Mouse (Mus musculus) midbrain, embryonic 11.5 days (tissue): ENCODE results near the gene Ttll12. TPM values are rescaled to one million over a fixed set of nuclear protein-coding genes. Genes with fewer than 3 reads are reported as not detected.

Experiments
- ATAC-seq: fragments of 200-750 bp; cut with Nextera tagmentation; 2 replicates; pipeline ENCODE4 v1.8.0; 2017; ENCODE audit warnings: moderate TSS enrichment, moderate library complexity; ENCODE audit not compliant: low FRiP score
- DNase-seq: peaks from one replicate; pipeline ENCODE4 v3.0.0; 2015; ENCODE audit warnings: low spot score; ENCODE audit errors: missing footprints
- H3K27ac ChIP-seq: fragments of 300-500 bp; sonication (generic); 2 replicates; pipeline ENCODE4 v1.5.1; 2014; ENCODE audit warnings: low read depth, low read length
- H3K27me3 ChIP-seq: fragments of 300-500 bp; sonication (generic); 2 replicates; pipeline ENCODE4 v1.6.1; 2014; ENCODE audit warnings: mild to moderate bottlenecking, low read length, moderate library complexity, mixed read lengths; ENCODE audit not compliant: control insufficient read depth, insufficient read depth
- H3K36me3 ChIP-seq: fragments of 300-500 bp; sonication (generic); 2 replicates; pipeline ENCODE4 v1.6.1; 2014; ENCODE audit warnings: mild to moderate bottlenecking, low read length, moderate library complexity, mixed read lengths; ENCODE audit not compliant: control insufficient read depth, insufficient read depth
- H3K4me1 ChIP-seq: fragments of 300-500 bp; sonication (generic); 2 replicates; pipeline ENCODE4 v1.6.1; 2014; ENCODE audit warnings: low read length; ENCODE audit not compliant: control insufficient read depth, insufficient read depth
- H3K4me2 ChIP-seq: fragments of 300-500 bp; sonication (generic); 2 replicates; pipeline ENCODE4 v1.6.1; 2014; ENCODE audit warnings: mild to moderate bottlenecking, moderate library complexity
- H3K4me3 ChIP-seq: fragments of 300-500 bp; sonication (generic); 2 replicates; pipeline ENCODE4 v1.5.1; 2014; ENCODE audit warnings: low read depth, low read length
- H3K9ac ChIP-seq: fragments of 300-500 bp; sonication (generic); 2 replicates; pipeline ENCODE4 v1.6.1; 2014; ENCODE audit warnings: low read length
- H3K9me3 ChIP-seq: fragments of 300-500 bp; sonication (generic); 2 replicates; pipeline ENCODE4 v1.6.1; 2016; ENCODE audit warnings: low read length; ENCODE audit not compliant: control insufficient read depth
- whole genome bisulfite sequencing: fragments of 180-500 bp; shearing (Covaris S2); extraction: QIAGEN DNeasy Blood & Tissue Kit; methylation state at CpG from one replicate; pipeline ENCODE4 v1.1.7; 2014; 5-methylcytosine and 5-hydroxymethylcytosine counted together
- polyA plus RNA-seq: library from polyadenylated mRNA; unstranded; fragments of >200 nt; fragmentation: Nextera tagmentation; extraction: Ambion mirVana; gene quantifications from 2 replicates; pipeline ENCODE4 v1.2.1, GENCODE M21; 2014

Gene Ttll12
- polyA plus RNA-seq, 1 experiment from 2014 or later = 46.9 TPM

DNA sequence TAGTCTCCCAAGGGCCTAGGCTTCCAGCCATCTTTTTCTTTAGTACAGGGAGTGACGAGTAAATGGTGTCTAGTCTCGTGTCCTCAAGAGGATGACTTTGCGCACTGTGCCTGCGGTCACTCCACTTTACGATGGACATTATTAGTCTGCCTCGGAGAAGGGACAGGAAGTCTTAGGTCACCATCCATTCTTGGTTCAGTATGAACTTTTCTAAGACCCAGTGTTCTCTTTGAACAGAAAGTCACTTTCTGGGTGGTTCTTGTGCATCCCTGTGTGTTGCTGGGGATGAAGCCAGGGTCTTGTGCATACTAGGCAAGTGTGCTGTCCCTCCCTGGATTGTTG lies 59.1 kb downstream of the Ttll12 start:
- Histone ChIP-seq H3K4me1 (no peaks in the 10 kb centered on the region), H3K4me3 (no peak overlapping the region), H3K9ac (no peak overlapping the region), H3K36me3 (no peaks in the 10 kb centered on the region), H3K9me3 (no peaks in the 10 kb centered on the region), H3K4me2 (no peak overlapping the region), H3K27me3 (no peaks in the 10 kb centered on the region), H3K27ac (no peak overlapping the region)
- WGBS = 93% methylated on average over 6 of the region's 6 CpGs
- DNase-seq = no peak
- no peak for ATAC-seq

DNA sequence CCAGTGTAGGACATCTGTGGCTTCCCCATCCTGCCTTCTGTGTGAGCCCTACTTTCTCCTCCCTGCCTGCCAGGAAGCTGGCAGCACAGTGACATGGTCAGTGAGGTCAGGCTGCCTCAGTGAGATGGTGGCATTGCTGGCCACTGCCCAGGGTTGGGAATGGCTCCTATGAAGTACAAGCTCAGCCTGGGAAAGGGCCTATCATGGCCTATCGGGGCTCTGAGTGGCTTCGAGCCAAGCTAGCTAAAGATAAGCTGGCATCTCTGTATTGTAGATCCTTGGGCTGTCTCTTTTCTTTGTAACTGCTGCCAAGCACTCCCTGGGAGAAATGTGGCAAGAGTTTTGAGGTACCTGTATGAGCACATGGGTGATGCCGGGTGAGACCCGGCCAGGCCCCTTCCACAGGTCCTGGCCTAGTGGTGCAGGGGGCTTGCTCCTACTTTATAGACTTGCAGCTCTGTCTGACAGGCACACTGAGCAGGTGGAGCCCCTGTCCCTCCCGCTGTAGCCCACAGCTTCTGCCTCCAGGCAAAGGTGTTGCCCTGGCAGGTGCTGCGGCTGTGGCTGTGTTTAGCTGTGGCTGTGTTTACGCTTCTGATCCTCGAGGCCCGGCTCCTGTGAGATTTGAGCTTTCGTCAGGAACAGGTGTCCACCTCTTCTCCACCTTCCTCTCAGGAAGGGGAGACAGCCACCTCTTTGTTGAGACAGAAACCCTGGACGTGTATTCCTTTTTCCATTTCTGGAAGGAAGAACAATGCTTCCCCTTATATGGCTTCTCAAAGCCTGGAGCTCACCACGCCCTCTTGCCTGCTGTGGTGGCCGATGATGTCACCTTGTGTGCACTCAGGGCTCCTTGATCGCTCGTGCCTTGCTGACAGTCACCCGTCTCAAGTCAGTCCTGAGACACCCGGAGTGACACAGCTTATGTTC lies 59.7 kb downstream of the Ttll12 start:
- Histone ChIP-seq H3K4me2 (no peak overlapping the region), H3K4me1 (no peaks in the 10 kb centered on the region), H3K36me3 (no peaks in the 10 kb centered on the region), H3K27ac (no peak overlapping the region), H3K9me3 (no peaks in the 10 kb centered on the region), H3K27me3 (no peaks in the 10 kb centered on the region), H3K4me3 (no peak overlapping the region), H3K9ac (no peak overlapping the region)
- DNase-seq (no peak), ATAC-seq (no peak)
- WGBS = 90% methylated on average over 17 of the region's 17 CpGs

- Histone ChIP-seq H3K9ac (no peak overlapping the region), H3K27me3 (peaks cover 9% of the 10 kb centered on the region), H3K4me1 (no peaks in the 10 kb centered on the region), H3K4me2 (no peak overlapping the region), H3K4me3 (no peak overlapping the region), H3K27ac (no peak overlapping the region), H3K36me3 (no peaks in the 10 kb centered on the region), H3K9me3 (no peaks in the 10 kb centered on the region)
- ATAC-seq = no peak
- WGBS = 79% methylated on average over 7 of the region's 7 CpGs
- DNase-seq = no peak
Observed at GRCm38 (mm10) chr15:83532606-83533005, 62.4 kb downstream of the Ttll12 start.

DNA sequence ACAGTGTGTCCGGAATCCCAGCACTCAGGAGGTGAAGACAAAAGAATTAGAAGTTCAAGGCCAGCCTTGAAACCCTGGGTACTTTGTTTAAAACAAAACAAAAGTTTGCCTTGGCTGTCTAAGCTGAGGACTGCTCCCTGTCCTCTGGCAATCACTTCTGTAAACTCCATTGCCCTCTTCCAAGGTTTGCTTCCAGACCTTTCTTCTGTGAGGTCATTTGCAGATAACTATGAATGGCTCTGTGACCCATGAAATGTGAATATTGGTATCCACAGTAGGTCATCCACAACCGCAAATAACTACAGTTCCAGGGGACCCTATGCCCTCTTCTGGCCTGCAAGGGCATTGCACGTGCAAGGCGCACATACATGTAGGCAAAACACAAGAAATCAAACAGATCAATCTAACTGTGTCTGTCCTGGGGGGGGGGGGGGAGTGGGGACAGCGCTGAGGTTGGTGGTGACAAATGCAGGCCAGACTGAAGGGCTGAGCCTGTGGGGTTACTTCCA lies 62.9 kb downstream of the Ttll12 start:
- Histone ChIP-seq H3K9me3 (no peaks in the 10 kb centered on the region), H3K9ac (no peak overlapping the region), H3K4me1 (peaks cover 3% of the 10 kb centered on the region; the same call in 1 of the 2 replicates), H3K4me3 (no peak overlapping the region), H3K27ac (no peak overlapping the region), H3K27me3 (peaks cover 15% of the 10 kb centered on the region), H3K4me2 (no peak overlapping the region), H3K36me3 (no peaks in the 10 kb centered on the region)
- no peak for DNase-seq
- ATAC-seq = no peak
- WGBS = 74% methylated on average over 5 of the region's 5 CpGs

- DNase-seq = no peak
- ATAC-seq = no peak
- H3K4me3 ChIP-seq = no peak overlapping the region
- 82% methylated on average over 6 of the region's 6 CpGs for WGBS
- H3K4me2 ChIP-seq = no peak overlapping the region
- H3K9ac ChIP-seq = no peak overlapping the region
- H3K4me1 ChIP-seq = peaks cover 10% of the 10 kb centered on the region; the same call in 1 of the 2 replicates
- H3K36me3 ChIP-seq = no peaks in the 10 kb centered on the region
- H3K9me3 ChIP-seq = no peaks in the 10 kb centered on the region
- H3K27ac ChIP-seq = no peak overlapping the region
- H3K27me3 ChIP-seq = peaks cover 25% of the 10 kb centered on the region
Observed at GRCm38 (mm10) chr15:83530688-83531087, 64.3 kb downstream of the Ttll12 start.

- Histone ChIP-seq H3K9ac (no peak overlapping the region), H3K27ac (no peak overlapping the region), H3K4me2 (no peak overlapping the region), H3K4me1 (peaks cover 13% of the 10 kb centered on the region; the same call in 1 of the 2 replicates), H3K4me3 (no peak overlapping the region), H3K27me3 (peaks cover 28% of the 10 kb centered on the region), H3K9me3 (no peaks in the 10 kb centered on the region), H3K36me3 (no peaks in the 10 kb centered on the region)
- ATAC-seq (no peak), DNase-seq (no peak)
- WGBS = 86% methylated on average over 9 of the region's 9 CpGs
Observed at GRCm38 (mm10) chr15:83530233-83530632, 64.7 kb downstream of the Ttll12 start.

GRCm38 (mm10) chr15:83529765-83530164 lies 65.2 kb downstream of the Ttll12 start:
- no peak overlapping the region for H3K27ac ChIP-seq
- peaks cover 28% of the 10 kb centered on the region for H3K27me3 ChIP-seq
- H3K9me3 ChIP-seq = no peaks in the 10 kb centered on the region
- ATAC-seq (no peak), DNase-seq (no peak)
- no peak overlapping the region for H3K9ac ChIP-seq
- WGBS = 84% methylated on average over 5 of the region's 5 CpGs
- H3K4me3 ChIP-seq = no peak overlapping the region
- H3K36me3 ChIP-seq = no peaks in the 10 kb centered on the region
- peaks cover 13% of the 10 kb centered on the region; the same call in 1 of the 2 replicates for H3K4me1 ChIP-seq
- no peak overlapping the region for H3K4me2 ChIP-seq

GRCm38 (mm10) chr15:83528892-83529291 lies 66.1 kb downstream of the Ttll12 start:
- H3K9ac ChIP-seq = no peak overlapping the region
- peaks cover 13% of the 10 kb centered on the region; the same call in 1 of the 2 replicates for H3K4me1 ChIP-seq
- H3K4me2 ChIP-seq = no peak overlapping the region
- H3K9me3 ChIP-seq = no peaks in the 10 kb centered on the region
- ATAC-seq (no peak), DNase-seq (no peak)
- peaks cover 28% of the 10 kb centered on the region for H3K27me3 ChIP-seq
- H3K27ac ChIP-seq = no peak overlapping the region
- H3K4me3 ChIP-seq = no peak overlapping the region
- 77% methylated on average over 4 of the region's 4 CpGs for WGBS
- H3K36me3 ChIP-seq = no peaks in the 10 kb centered on the region

DNA sequence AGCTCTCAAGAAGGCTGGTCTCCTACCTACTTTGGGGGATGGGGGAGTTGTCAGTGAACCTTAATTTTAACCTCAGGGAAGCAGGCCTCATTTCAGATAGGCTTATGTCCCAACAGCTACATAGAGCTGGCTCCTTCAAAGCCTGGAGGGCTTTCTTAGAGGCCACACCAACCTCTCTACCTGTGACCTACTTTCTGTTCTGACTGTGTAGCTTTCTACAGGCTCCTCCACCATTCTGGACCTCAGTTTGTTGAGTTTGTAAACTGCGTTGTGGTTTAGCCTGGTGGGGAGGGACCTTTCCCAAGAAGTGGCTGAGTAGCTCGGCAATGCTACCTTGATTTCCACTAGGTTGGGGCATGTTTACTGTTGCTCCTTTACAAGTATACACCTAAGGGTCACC lies 67.2 kb downstream of the Ttll12 start:
- DNase-seq = no peak
- H3K4me2 ChIP-seq = no peak overlapping the region; the same call in 1 of the 2 replicates
- H3K4me1 ChIP-seq = peaks cover 20% of the 10 kb centered on the region
- H3K36me3 ChIP-seq = no peaks in the 10 kb centered on the region
- H3K9me3 ChIP-seq = no peaks in the 10 kb centered on the region
- 64% methylated on average over 2 of the region's 2 CpGs for WGBS
- no peak for ATAC-seq
- H3K9ac ChIP-seq = no peak overlapping the region
- no peak overlapping the region for H3K4me3 ChIP-seq
- H3K27ac ChIP-seq = no peak overlapping the region
- H3K27me3 ChIP-seq = peaks cover 28% of the 10 kb centered on the region
